Mouse (Mus musculus) heart, adult 8-10 months (tissue): ENCODE data around the gene Camkv. TPM values are rescaled to one million over a fixed set of nuclear protein-coding genes. Genes with fewer than 3 reads are reported as not detected.

Experiments used
- DNase-seq: peaks from one replicate; pipeline ENCODE4 v3.0.0; 2022; ENCODE audit warnings: low spot score
- total RNA-seq, 4 experiments: library from RNA; stranded (reverse); gene quantifications; 2 replicates each; pipeline ENCODE4 v1.2.4; 2022

Gene Camkv
- total RNA-seq, 4 experiments from 2014 or later: 0.16 to 0.66 TPM; not detected in 2

GRCm38 (mm10) chr9:107923021-107923420 lies 12.5 kb upstream of the Camkv start:
- DNase-seq: no peak

GRCm38 (mm10) chr9:107923956-107924355 lies 11.5 kb upstream of the Camkv start:
- peak; percentile 48 for DNase-seq

- no peak for DNase-seq
These were observed 10.2 kb upstream of the Camkv start for GRCm38 (mm10) chr9:107925251-107925650.

- DNase-seq: no peak
These were observed 8.5 kb upstream of the Camkv start for GRCm38 (mm10) chr9:107926920-107927420.

- no peak for DNase-seq
These were observed 7.7 kb upstream of the Camkv start for GRCm38 (mm10) chr9:107927749-107928148.

- DNase-seq: no peak
These were observed 7.3 kb upstream of the Camkv start, which contains the start of gene Actl11 for GRCm38 (mm10) chr9:107928169-107928568. Gene Actl11, plus strand, starts transcription at chr9:107928469.

GRCm38 (mm10) chr9:107932221-107932620 lies 3.3 kb upstream of the Camkv start:
- DNase-seq: no peak

- no peak for DNase-seq
These were observed 1.3 kb upstream of the Camkv start for GRCm38 (mm10) chr9:107934146-107934545.

GRCm38 (mm10) chr9:107935790-107936214 lies 328 bp downstream of the Camkv start:
- DNase-seq: no peak

- DNase-seq: no peak
These were observed 845 bp downstream of the Camkv start for GRCm38 (mm10) chr9:107936215-107936822.

- DNase-seq: no peak
These were observed 1.4 kb downstream of the Camkv start for GRCm38 (mm10) chr9:107936831-107937230.

- no peak for DNase-seq
These were observed 12.0 kb downstream of the Camkv start for GRCm38 (mm10) chr9:107947241-107948194.

GRCm38 (mm10) chr9:107949184-107949921 lies 13.9 kb downstream of the Camkv start:
- no peak for DNase-seq

GRCm38 (mm10) chr9:107949922-107950235 lies 14.4 kb downstream of the Camkv start, which contains the start of gene Traip:
Gene Traip, plus strand, starts transcription at chr9:107950136.
- no peak for DNase-seq

GRCm38 (mm10) chr9:107950460-107951355 lies 15.2 kb downstream of the Camkv start:
- peak; percentile 93 for DNase-seq

GRCm38 (mm10) chr9:107955613-107956289 lies 20.3 kb downstream of the Camkv start:
- DNase-seq: no peak

GRCm38 (mm10) chr9:107957141-107957540 lies 21.7 kb downstream of the Camkv start:
- no peak for DNase-seq

- DNase-seq: no peak
These were observed 24.4 kb downstream of the Camkv start for GRCm38 (mm10) chr9:107959896-107960295.

GRCm38 (mm10) chr9:107960928-107961327 lies 25.5 kb downstream of the Camkv start:
- DNase-seq: no peak

GRCm38 (mm10) chr9:107961351-107961762 lies 25.9 kb downstream of the Camkv start:
- no peak for DNase-seq
